Mouse (Mus musculus) testis, postnatal 10 days (tissue): ENCODE measurements at regions not wholly inside any gene's neighbourhood (a gene's known extent, or its start where the extent isn't known, plus 50 kb on each side); places are given as distances from the start of the nearest gene placed in this dataset.
A peak's percentile ranks its signal among the peaks of the same experiment; 100 is the strongest.
"Not testable (repeated sequence)": the region's sequence is repeated elsewhere in the genome, so short reads cannot be mapped to it uniquely, and the experiment has no call there.

Experiments used
- DNase-seq: peaks from one replicate; pipeline ENCODE4 v3.0.0; 2021; ENCODE audit warnings: low spot score

- DNase-seq: no peak
These were observed 345.9 kb upstream of the Atp10a start for GRCm38 (mm10) chr7:58310096-58310495.

GRCm38 (mm10) chr7:58322381-58322780 is 333.6 kb upstream of the Atp10a start:
- no peak for DNase-seq

GRCm38 (mm10) chr7:58367384-58367783 is 288.6 kb upstream of the Atp10a start:
- no peak for DNase-seq

- no peak for DNase-seq
These were observed 272.6 kb upstream of the Atp10a start for GRCm38 (mm10) chr7:58383401-58383800.

GRCm38 (mm10) chr7:58388326-58388725 is 267.6 kb upstream of the Atp10a start:
- no peak for DNase-seq

- DNase-seq: no peak
These were observed 263.4 kb upstream of the Atp10a start for GRCm38 (mm10) chr7:58392391-58393115.

GRCm38 (mm10) chr7:58397992-58398391 is 258.0 kb upstream of the Atp10a start:
- DNase-seq: no peak

GRCm38 (mm10) chr7:58398558-58399144 is 257.3 kb upstream of the Atp10a start:
- no peak for DNase-seq

- peak; percentile 92 for DNase-seq
These were observed 256.8 kb upstream of the Atp10a start for GRCm38 (mm10) chr7:58399145-58399604.

GRCm38 (mm10) chr7:58399651-58400050 is 256.3 kb upstream of the Atp10a start:
- no peak for DNase-seq

- no peak for DNase-seq
These were observed 255.4 kb upstream of the Atp10a start for GRCm38 (mm10) chr7:58400594-58400993.

GRCm38 (mm10) chr7:58436888-58437625 is 218.9 kb upstream of the Atp10a start:
- DNase-seq: no peak

- DNase-seq: no peak
These were observed 213.3 kb upstream of the Atp10a start for GRCm38 (mm10) chr7:58442535-58443184.

GRCm38 (mm10) chr7:58443297-58443696 is 212.7 kb upstream of the Atp10a start:
- DNase-seq: no peak

GRCm38 (mm10) chr7:58445781-58446180 is 210.2 kb upstream of the Atp10a start:
- DNase-seq: no peak

GRCm38 (mm10) chr7:58446261-58446660 is 209.7 kb upstream of the Atp10a start:
- DNase-seq: no peak

- no peak for DNase-seq
These were observed 207.2 kb upstream of the Atp10a start for GRCm38 (mm10) chr7:58448727-58449126.

GRCm38 (mm10) chr7:58451981-58452380 is 204.0 kb upstream of the Atp10a start:
- no peak for DNase-seq

GRCm38 (mm10) chr7:58458146-58458545 is 197.8 kb upstream of the Atp10a start:
- not testable (repeated sequence) for DNase-seq

- no peak for DNase-seq
These were observed 195.0 kb upstream of the Atp10a start for GRCm38 (mm10) chr7:58460939-58461338.

- no peak for DNase-seq
These were observed 182.8 kb upstream of the Atp10a start for GRCm38 (mm10) chr7:58473150-58473549.

GRCm38 (mm10) chr7:58475139-58475538 is 180.8 kb upstream of the Atp10a start:
- DNase-seq: no peak
